Mouse (Mus musculus): ENCODE results near the gene Agpat4. TPM values are rescaled to one million over a fixed set of nuclear protein-coding genes. Genes with fewer than 3 reads are reported as not detected.

Agpat4 gene
- polyA plus RNA-seq, 1 experiment from 2014 or later, result 58.2 TPM

DNA sequence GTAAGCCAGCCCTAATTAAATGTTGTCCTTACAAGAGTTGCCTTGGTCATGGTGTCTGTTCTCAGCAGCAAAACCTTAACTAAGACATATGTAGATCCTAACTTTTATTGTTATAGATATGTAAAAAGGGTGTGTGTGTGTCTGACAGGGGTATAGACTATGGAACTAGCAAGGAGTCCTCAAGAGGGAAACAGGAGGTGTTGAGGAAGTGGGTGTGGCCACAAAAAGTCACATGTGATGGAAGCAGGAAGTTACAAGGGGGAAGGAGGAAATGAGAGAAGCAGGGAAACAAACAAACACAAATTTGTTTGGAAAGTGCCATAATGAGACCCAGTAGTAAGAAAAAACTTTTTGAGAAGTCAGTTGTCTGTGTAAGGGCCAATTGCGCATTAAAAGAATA, 24.5 kb upstream of the Agpat4 start:
- Histone ChIP-seq H3K27ac (ENCODE audit: low read length) (peak overlapping the region; percentile 71), H3K9me3 (ENCODE audit: low read length) (no peaks in the 10 kb centered on the region), H3K27me3 (replicated peaks; ENCODE audit: insufficient read depth, low read length) (no peaks in the 10 kb centered on the region), H3K4me1 (ENCODE audit: insufficient read depth, low read depth, low read length) (no peaks in the 10 kb centered on the region), H3K9ac (replicated peaks; ENCODE audit: low read depth) (no peak overlapping the region), H3K36me3 (ENCODE audit: insufficient read depth, low read length) (no peaks in the 10 kb centered on the region), H3K4me2 (replicated peaks; ENCODE audit: low read depth, low read length) (no peak overlapping the region), H3K4me3 (ENCODE audit: low read depth, low read length) (no peak overlapping the region)
- ATAC-seq (no peak), DNase-seq (ENCODE audit: low spot score) (no peak)
- no peak for TF ChIP-seq CTCF (IDR thresholded peaks at IDR 0.05)
- no peak for TF ChIP-seq EP300 (IDR thresholded peaks at IDR 0.05)
- WGBS, result 100% methylated on average over 1 of the region's 1 CpGs

DNA sequence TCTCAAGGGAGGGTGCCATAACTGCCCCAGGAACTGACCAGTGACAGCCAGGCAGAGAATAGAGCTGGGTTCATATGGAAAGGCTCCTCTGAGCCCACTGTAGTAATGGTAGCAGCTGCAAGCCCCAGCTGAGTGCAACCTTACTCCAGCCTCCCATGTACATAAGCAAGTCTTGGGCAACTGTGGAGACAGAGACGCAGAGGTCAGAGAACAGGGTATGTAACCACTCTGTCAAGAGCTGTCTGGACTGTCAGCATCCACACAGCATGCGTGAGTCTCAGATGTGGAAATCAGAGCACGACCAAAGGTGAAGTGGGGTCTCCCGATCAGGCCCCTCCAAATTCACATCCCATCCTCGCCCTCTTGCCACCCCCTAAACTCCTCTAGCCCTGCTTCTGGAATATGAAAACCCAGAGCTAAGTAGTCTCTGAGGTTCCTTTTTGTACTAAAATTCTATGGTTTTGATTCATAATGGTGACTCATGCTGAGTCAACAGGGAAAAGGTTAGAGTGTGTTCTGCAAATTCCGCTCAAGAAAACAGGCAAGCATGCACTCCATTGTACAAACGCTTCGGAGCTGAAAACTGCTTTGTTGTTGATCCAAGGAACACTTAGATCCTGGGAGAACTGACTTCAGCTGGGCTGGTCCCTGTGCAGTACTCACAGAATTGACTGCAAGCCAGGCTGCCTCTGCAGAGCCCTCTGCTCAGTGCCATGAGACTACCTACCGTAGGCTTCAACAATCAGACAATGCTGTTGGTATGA, 23.5 kb upstream of the Agpat4 start:
- no peaks in the 10 kb centered on the region for H3K4me1 ChIP-seq (ENCODE audit: insufficient read depth, low read depth, low read length)
- no peak overlapping the region for H3K4me3 ChIP-seq (ENCODE audit: low read depth, low read length)
- DNase-seq (ENCODE audit: low spot score) (peak; percentile 95), ATAC-seq (peak; percentile 95)
- H3K9me3 ChIP-seq (ENCODE audit: low read length), result no peaks in the 10 kb centered on the region
- H3K4me2 ChIP-seq (replicated peaks; ENCODE audit: low read depth, low read length), result 0 out of 2 replicates have a peak overlapping the region, but pooled peaks have one; percentile 11
- H3K27ac ChIP-seq (ENCODE audit: low read length), result peak overlapping the region; percentile 71
- WGBS, result 50% methylated on average over 9 of the region's 9 CpGs
- H3K27me3 ChIP-seq (replicated peaks; ENCODE audit: insufficient read depth, low read length), result no peaks in the 10 kb centered on the region
- H3K36me3 ChIP-seq (ENCODE audit: insufficient read depth, low read length), result no peaks in the 10 kb centered on the region
- no peak overlapping the region for H3K9ac ChIP-seq (replicated peaks; ENCODE audit: low read depth)
- TF ChIP-seq EP300 (IDR thresholded peaks at IDR 0.05) (peak; percentile 83; the same call in 1 of the 2 replicates), CTCF (IDR thresholded peaks at IDR 0.05) (no peak)

DNA sequence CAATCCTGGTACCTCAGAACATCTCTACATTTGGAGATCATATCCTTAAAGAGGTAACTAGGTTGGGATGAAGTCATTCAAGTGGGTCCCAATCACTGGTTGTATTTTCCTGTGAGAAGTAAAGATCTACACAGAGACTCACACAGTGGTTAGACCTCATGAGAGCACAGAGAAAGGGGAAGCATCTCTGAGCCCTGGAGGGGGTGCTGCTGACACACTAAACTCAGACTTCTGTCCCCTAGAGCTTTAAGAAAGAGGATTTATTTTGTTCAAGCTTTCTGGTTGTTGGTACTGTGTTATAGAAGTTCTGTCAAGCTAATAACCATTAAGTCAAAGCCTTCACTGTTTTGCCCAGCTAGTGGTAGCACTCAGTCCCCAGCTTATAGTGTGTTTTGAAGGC, 19.1 kb upstream of the Agpat4 start:
- TF ChIP-seq EP300 (IDR thresholded peaks at IDR 0.05) (no peak), CTCF (IDR thresholded peaks at IDR 0.05) (no peak)
- H3K27ac ChIP-seq (ENCODE audit: low read length), result no peak overlapping the region
- no peak for ATAC-seq
- no peaks in the 10 kb centered on the region for H3K9me3 ChIP-seq (ENCODE audit: low read length)
- H3K36me3 ChIP-seq (ENCODE audit: insufficient read depth, low read length), result no peaks in the 10 kb centered on the region
- H3K4me3 ChIP-seq (ENCODE audit: low read depth, low read length), result no peak overlapping the region
- no peaks in the 10 kb centered on the region for H3K4me1 ChIP-seq (ENCODE audit: insufficient read depth, low read depth, low read length)
- no peak overlapping the region for H3K4me2 ChIP-seq (replicated peaks; ENCODE audit: low read depth, low read length)
- H3K9ac ChIP-seq (replicated peaks; ENCODE audit: low read depth), result no peak overlapping the region
- no peak for DNase-seq (ENCODE audit: low spot score)
- H3K27me3 ChIP-seq (replicated peaks; ENCODE audit: insufficient read depth, low read length), result no peaks in the 10 kb centered on the region

DNA sequence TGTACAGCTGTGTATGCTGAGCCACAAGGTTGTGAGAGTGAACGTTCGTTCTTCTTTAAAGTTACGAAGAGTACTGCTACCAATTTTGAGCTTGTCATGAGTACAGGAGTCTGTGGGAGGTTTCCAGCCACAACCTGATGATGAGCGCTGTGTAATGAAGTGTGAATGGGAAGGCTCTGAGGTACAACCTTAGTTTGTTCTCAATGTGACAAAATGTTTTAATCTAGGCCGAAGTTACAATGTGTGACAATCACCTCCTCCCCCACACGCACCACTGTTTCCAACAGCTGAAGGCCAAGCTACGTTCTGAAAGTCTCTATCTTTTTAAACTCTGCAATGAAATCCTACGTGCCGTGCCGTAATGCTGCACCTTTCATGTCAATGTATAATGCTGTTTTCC, 16.2 kb upstream of the Agpat4 start:
- Histone ChIP-seq H3K27ac (ENCODE audit: low read length) (no peak overlapping the region), H3K27me3 (replicated peaks; ENCODE audit: insufficient read depth, low read length) (no peaks in the 10 kb centered on the region), H3K4me2 (replicated peaks; ENCODE audit: low read depth, low read length) (no peak overlapping the region), H3K4me1 (ENCODE audit: insufficient read depth, low read depth, low read length) (no peaks in the 10 kb centered on the region), H3K9me3 (ENCODE audit: low read length) (no peaks in the 10 kb centered on the region), H3K4me3 (ENCODE audit: low read depth, low read length) (no peak overlapping the region), H3K36me3 (ENCODE audit: insufficient read depth, low read length) (no peaks in the 10 kb centered on the region), H3K9ac (replicated peaks; ENCODE audit: low read depth) (no peak overlapping the region)
- ATAC-seq, result no peak
- TF ChIP-seq EP300 (IDR thresholded peaks at IDR 0.05) (no peak), CTCF (IDR thresholded peaks at IDR 0.05) (no peak)
- DNase-seq (ENCODE audit: low spot score), result no peak
- WGBS, result 91% methylated on average over 10 of the region's 10 CpGs

DNA sequence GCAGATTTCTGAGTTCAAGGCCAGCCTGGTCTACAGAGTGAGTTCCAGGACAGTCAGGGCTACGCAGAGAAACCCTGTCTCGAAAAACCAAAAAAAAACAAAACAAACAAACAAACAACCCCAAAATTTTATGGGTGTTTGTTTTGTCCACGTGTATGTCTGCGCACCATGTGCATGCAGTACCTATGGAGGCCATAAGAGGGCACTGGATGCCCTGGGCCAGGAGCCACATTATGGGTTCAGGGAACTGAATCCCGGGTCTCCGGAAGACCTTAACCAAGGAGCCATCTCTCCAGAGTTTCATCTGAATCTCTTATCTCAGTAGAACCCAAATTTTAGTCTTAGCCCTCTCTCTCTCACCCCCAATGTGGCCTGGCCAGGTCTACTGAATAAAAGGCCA, 14.7 kb upstream of the Agpat4 start:
- WGBS, result 74% methylated on average over 6 of the region's 6 CpGs
- ATAC-seq, result no peak
- DNase-seq (ENCODE audit: low spot score), result no peak
- Histone ChIP-seq H3K9ac (replicated peaks; ENCODE audit: low read depth) (no peak overlapping the region), H3K4me1 (ENCODE audit: insufficient read depth, low read depth, low read length) (no peaks in the 10 kb centered on the region), H3K36me3 (ENCODE audit: insufficient read depth, low read length) (no peaks in the 10 kb centered on the region), H3K4me3 (ENCODE audit: low read depth, low read length) (no peak overlapping the region), H3K9me3 (ENCODE audit: low read length) (no peaks in the 10 kb centered on the region), H3K4me2 (replicated peaks; ENCODE audit: low read depth, low read length) (no peak overlapping the region), H3K27ac (ENCODE audit: low read length) (no peak overlapping the region), H3K27me3 (replicated peaks; ENCODE audit: insufficient read depth, low read length) (no peaks in the 10 kb centered on the region)
- TF ChIP-seq EP300 (IDR thresholded peaks at IDR 0.05), result no peak
- peak; percentile 66 for TF ChIP-seq CTCF (IDR thresholded peaks at IDR 0.05)

DNA sequence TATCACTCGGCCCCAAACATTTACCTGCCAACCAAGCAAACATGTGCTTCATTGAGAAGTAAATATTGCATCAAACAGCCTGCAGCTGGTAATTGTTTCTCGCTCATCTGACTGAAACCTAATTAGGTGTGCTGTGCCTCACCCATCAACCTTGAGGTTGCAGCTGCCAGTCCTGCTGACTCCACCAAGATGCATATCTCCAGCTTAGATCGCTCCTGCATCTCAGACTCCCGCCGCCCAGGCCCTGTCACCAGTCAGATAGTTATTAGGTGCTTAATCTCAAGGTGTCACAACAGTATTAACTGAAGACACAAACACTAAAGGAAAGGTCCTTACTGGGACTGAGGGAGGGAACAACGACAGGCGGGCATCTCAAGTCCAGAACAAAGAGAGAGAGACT, 14.3 kb upstream of the Agpat4 start:
- TF ChIP-seq CTCF (IDR thresholded peaks at IDR 0.05) (no peak), EP300 (IDR thresholded peaks at IDR 0.05) (no peak)
- Histone ChIP-seq H3K27me3 (replicated peaks; ENCODE audit: insufficient read depth, low read length) (no peaks in the 10 kb centered on the region), H3K4me1 (ENCODE audit: insufficient read depth, low read depth, low read length) (no peaks in the 10 kb centered on the region), H3K4me2 (replicated peaks; ENCODE audit: low read depth, low read length) (no peak overlapping the region), H3K9ac (replicated peaks; ENCODE audit: low read depth) (no peak overlapping the region), H3K36me3 (ENCODE audit: insufficient read depth, low read length) (no peaks in the 10 kb centered on the region), H3K27ac (ENCODE audit: low read length) (no peak overlapping the region), H3K4me3 (ENCODE audit: low read depth, low read length) (no peak overlapping the region), H3K9me3 (ENCODE audit: low read length) (no peaks in the 10 kb centered on the region)
- DNase-seq (ENCODE audit: low spot score) (no peak), ATAC-seq (no peak)
- 44% methylated on average over 7 of the region's 7 CpGs for WGBS

Measured in lung, postnatal 0 days (tissue).